Mouse (Mus musculus): ENCODE measurements around the gene Dgcr2.

Gene Dgcr2

GRCm38 (mm10) chr16:17898462-17898861 lies at the start of gene Dgcr2, which contains the start of gene Tssk2:
Gene Dgcr2 (minus strand): TSS chr16:17898562.
Gene Tssk2 (plus strand): TSS chr16:17898637.
- DNase-seq = no peak

GRCm38 (mm10) chr16:17945081-17945831 lies 46.9 kb upstream of the Dgcr2 start:
- peak; percentile 46 for DNase-seq

- no peak for DNase-seq
These were observed 45.1 kb upstream of the Dgcr2 start for GRCm38 (mm10) chr16:17943466-17943865.

GRCm38 (mm10) chr16:17939255-17939751 lies 40.9 kb upstream of the Dgcr2 start:
- DNase-seq = no peak

- DNase-seq = peak; percentile 77
These were observed 40.5 kb upstream of the Dgcr2 start for GRCm38 (mm10) chr16:17938821-17939220.

GRCm38 (mm10) chr16:17938187-17938586 lies 39.8 kb upstream of the Dgcr2 start:
- DNase-seq = no peak

- no peak for DNase-seq
These were observed 38.4 kb upstream of the Dgcr2 start for GRCm38 (mm10) chr16:17936776-17937175.

- no peak for DNase-seq
These were observed 36.1 kb upstream of the Dgcr2 start for GRCm38 (mm10) chr16:17934445-17934910.

- DNase-seq = no peak
These were observed 35.5 kb upstream of the Dgcr2 start for GRCm38 (mm10) chr16:17933594-17934444.

- no peak for DNase-seq
These were observed 33.6 kb upstream of the Dgcr2 start for GRCm38 (mm10) chr16:17931906-17932460.

- no peak for DNase-seq
These were observed 31.3 kb upstream of the Dgcr2 start for GRCm38 (mm10) chr16:17929631-17930030.

GRCm38 (mm10) chr16:17929211-17929610 lies 30.8 kb upstream of the Dgcr2 start:
- no peak for DNase-seq

GRCm38 (mm10) chr16:17928627-17929104 lies 30.3 kb upstream of the Dgcr2 start:
- peak; percentile 71 for DNase-seq

- DNase-seq = peak; percentile 84
These were observed 29.8 kb upstream of the Dgcr2 start, which contains the start of gene Slc25a1 for GRCm38 (mm10) chr16:17928087-17928580. Gene Slc25a1 (minus strand): TSS chr16:17928219.

- peak; percentile 41 for DNase-seq
These were observed 29.2 kb upstream of the Dgcr2 start for GRCm38 (mm10) chr16:17927351-17928082.

- DNase-seq = no peak
These were observed 23.8 kb upstream of the Dgcr2 start for GRCm38 (mm10) chr16:17922163-17922538.

- DNase-seq = peak; percentile 94
These were observed 23.2 kb upstream of the Dgcr2 start for GRCm38 (mm10) chr16:17921325-17922162.

- DNase-seq = no peak
These were observed 22.2 kb upstream of the Dgcr2 start for GRCm38 (mm10) chr16:17920586-17920985.

- DNase-seq = no peak
These were observed 16.2 kb upstream of the Dgcr2 start, which contains the start of gene Gsc2 for GRCm38 (mm10) chr16:17914307-17915249. Gene Gsc2 (minus strand): TSS chr16:17915059.
